Mouse (Mus musculus) stomach, adult 2 months (tissue): ENCODE data around the gene Olfr910. TPM values are rescaled to one million over a fixed set of nuclear protein-coding genes. Genes with fewer than 3 reads are reported as not detected.

ENCODE experiments used
- polyA plus RNA-seq: library from polyadenylated mRNA; depleted of rRNA; stranded (reverse); fragments of >200 nt; gene quantifications from 2 replicates; pipeline ENCODE4 v1.2.3, GENCODE M21; 2012; rRNA removed

The Olfr910 gene
- polyA plus RNA-seq, result not detected in 2 replicates

DNA sequence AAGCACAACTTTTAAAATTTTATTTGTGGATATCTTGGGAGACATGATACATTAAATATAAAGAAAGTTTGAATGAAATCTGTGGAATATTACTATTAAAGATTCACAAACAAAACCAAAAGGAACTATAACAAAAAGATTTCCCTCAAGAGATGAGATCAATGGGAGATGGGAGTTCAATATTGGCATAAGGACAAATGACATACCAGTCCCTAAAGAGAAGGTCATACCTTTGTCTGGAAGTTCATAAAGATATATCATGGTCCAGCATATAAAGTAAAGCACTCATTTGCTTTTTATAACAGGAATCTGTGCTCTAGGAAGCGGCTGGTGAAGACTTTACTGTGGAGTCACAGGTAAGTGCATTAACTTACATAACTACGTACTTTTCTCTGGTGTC, at the start of gene Olfr910:
Gene Olfr910 (plus strand): TSS at position 301 of the 400 bp plus-strand sequence.

DNA sequence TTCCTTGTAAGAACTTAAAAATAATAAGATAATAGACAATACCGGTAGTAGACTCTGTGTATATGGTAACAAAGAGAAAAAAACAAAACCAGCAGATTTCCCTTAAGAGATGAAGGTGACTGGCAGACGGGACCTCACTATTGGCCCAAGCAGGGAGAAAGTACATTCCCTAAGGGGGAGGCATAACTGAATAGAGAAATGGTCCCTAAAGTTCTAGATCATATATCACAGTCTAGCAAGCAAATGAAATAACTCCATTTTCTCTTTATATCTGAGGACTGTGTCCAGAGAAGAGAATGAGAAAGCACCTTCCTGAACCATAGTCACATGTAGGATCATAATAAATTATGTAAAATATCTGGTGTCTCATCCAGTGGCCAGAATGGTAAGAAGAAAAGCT, 42.1 kb upstream of the Olfr910 start, which contains the start of gene Olfr907:
Gene Olfr907 (plus strand): TSS at position 301 of the 400 bp plus-strand sequence.

DNA sequence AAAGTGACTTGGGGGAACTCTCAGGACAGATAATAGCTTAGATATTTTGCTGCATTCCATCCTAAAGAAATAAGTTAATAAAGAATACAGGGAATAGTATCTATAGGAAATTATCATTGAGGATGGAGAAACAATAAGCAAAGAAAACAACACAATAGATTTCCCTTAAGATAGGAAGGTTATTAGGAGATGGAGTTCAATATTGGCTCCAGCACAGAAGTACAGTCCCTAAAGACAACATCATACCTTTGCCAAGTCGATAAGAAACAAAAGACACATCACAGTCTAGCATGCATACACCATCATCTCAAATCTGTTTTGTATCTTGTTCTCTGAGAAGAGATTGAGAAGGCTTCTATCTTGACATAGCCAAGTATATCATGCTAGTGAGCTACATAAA, 16.4 kb upstream of the Olfr910 start, which contains the start of gene Olfr911-ps1:
Gene Olfr911-ps1 (plus strand): TSS at position 301 of the 400 bp plus-strand sequence.

DNA sequence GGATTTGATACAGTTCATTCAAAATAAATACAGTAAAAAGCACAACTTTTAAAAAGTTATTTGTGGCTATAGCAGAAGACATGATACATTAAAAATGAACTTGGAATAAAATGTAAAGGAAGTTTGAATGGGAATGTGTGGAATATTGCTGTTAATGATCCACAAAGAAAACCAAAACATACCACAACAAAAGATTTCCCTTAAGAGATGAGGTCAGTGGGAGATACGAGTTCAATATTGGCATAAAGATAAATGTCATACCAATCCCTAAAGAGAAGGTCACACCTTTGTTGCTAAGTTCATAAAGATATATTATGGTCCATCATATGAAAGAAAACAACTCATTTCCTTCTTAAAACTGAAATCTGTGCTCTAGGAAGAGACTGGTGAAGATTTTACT, 42.2 kb downstream of the Olfr910 start, which contains the start of gene Olfr912:
Gene Olfr912 (plus strand): TSS at position 301 of the 400 bp plus-strand sequence.

Other genes with a start within 250 kb of the Olfr910 start
- not detected in 2 replicates for gene Olfr896-ps1, start 246.7 kb upstream of the Olfr910 start, polyA plus RNA-seq
- gene Olfr25, start 208.8 kb upstream of the Olfr910 start, polyA plus RNA-seq, result not detected in 2 replicates
- gene Olfr898, start 189.4 kb upstream of the Olfr910 start, polyA plus RNA-seq, result not detected in 2 replicates
- gene Olfr250, start 171.0 kb upstream of the Olfr910 start, polyA plus RNA-seq, result not detected in 2 replicates
- gene Olfr251, start 160.8 kb upstream of the Olfr910 start, polyA plus RNA-seq, result not detected in 2 replicates
- gene Olfr147, start 136.2 kb upstream of the Olfr910 start, polyA plus RNA-seq, result not detected in 2 replicates
- gene Olfr901, start 108.4 kb upstream of the Olfr910 start, polyA plus RNA-seq, result not detected in 2 replicates
- gene Olfr902, start 90.2 kb upstream of the Olfr910 start, polyA plus RNA-seq, result not detected in 2 replicates
- not detected in 2 replicates for gene Olfr904, start 74.7 kb upstream of the Olfr910 start, polyA plus RNA-seq
- not detected in 2 replicates for gene Olfr905, start 66.7 kb upstream of the Olfr910 start, polyA plus RNA-seq
- not detected in 2 replicates for gene Olfr906, start 50.8 kb upstream of the Olfr910 start, polyA plus RNA-seq
- gene Olfr907, start 42.0 kb upstream of the Olfr910 start, polyA plus RNA-seq, result not detected in 2 replicates
- gene Olfr911-ps1, start 16.3 kb upstream of the Olfr910 start, polyA plus RNA-seq, result not detected in 2 replicates
- not detected in 2 replicates for gene Olfr912, start 42.3 kb downstream of the Olfr910 start, polyA plus RNA-seq
- not detected in 2 replicates for gene Olfr913, start 54.9 kb downstream of the Olfr910 start, polyA plus RNA-seq
- not detected in 2 replicates for gene Olfr914, start 67.3 kb downstream of the Olfr910 start, polyA plus RNA-seq
- not detected in 2 replicates for gene Olfr916, start 122.0 kb downstream of the Olfr910 start, polyA plus RNA-seq
- not detected in 2 replicates for gene Olfr917, start 128.0 kb downstream of the Olfr910 start, polyA plus RNA-seq
- not detected in 2 replicates for gene Olfr918, start 136.8 kb downstream of the Olfr910 start, polyA plus RNA-seq
- not detected in 2 replicates for gene Olfr919, start 165.8 kb downstream of the Olfr910 start, polyA plus RNA-seq
- gene Vwa5a, start 180.4 kb downstream of the Olfr910 start, polyA plus RNA-seq, result 1.7 and 3.0 TPM in 2 replicates
- gene Olfr920, start 214.4 kb downstream of the Olfr910 start, polyA plus RNA-seq, result not detected in 2 replicates
- gene Olfr921, start 235.2 kb downstream of the Olfr910 start, polyA plus RNA-seq, result not detected in 2 replicates